Mouse (Mus musculus): ENCODE measurements at regions not wholly inside any gene's neighbourhood (a gene's known extent, or its start where the extent isn't known, plus 50 kb on each side); places are given as distances from the start of the nearest gene placed in this dataset.

DNA sequence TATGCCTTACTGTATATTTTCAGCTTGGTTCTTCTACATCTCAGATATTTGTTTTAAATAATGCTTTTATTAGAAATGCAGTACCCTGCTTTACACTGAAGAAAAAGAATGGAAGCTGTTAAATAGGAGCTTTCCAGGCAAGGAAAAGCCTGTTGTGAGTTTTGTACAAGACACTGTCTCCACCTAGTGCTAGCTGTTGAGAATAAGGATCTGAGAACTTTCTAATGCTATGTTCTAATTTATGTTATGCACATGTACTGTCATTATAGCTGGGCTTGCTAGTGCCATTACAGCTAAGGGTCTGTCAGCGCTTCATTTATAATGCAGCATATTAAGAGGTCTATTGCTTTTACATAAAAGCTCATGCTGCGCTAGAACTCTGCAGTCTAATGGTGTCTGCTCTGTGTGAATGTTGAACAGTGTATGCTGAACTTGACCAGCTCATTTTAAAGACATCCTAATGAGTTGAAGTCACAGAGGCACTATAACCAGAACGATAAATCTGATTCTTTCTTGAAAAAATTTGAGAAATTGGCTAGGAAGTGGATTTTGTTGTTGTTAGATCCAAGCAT lies 315.4 kb upstream of the Dnajc24 start:
- DNase-seq = peak in 1 of 2 experiments; percentile 9

DNA sequence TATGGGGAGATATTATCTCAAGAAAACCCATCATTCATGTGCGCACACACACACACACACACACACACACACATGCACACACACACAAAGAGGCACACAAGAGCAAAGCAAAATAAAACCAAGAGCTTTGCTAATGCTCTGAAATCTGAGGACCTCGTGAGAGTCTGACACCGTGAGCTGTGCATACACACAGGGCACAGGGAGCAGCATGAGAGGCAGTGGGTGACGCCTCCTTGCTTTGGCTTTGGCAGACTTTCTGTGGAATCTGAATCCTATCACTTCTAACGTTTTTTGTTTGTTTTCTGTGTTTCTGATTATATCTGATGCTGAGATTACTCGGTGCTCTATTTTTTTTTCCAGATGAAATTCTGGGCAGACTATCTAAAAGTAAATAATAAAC lies 343.4 kb upstream of the Dnajc24 start:
- no peak for DNase-seq

DNA sequence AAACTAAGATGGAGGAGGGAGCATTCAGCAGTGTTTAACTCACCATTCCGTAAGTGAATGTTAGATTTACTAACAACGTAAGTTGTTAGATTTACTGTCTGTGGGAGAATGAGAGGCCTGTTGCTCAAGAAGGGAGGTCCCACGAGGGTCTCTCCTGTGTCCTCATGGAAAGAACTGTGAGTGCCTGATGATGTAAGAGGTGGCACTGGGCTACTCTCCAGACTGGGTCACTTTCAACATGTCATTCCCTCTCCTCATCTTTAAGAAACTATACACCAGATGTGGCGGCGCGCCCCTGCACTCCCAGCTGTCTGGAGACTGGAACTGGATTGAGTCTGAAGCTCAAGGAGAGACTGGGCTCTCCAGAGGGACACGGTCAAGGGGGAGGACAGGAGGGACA lies 343.9 kb upstream of the Dnajc24 start:
- DNase-seq = no peak

DNA sequence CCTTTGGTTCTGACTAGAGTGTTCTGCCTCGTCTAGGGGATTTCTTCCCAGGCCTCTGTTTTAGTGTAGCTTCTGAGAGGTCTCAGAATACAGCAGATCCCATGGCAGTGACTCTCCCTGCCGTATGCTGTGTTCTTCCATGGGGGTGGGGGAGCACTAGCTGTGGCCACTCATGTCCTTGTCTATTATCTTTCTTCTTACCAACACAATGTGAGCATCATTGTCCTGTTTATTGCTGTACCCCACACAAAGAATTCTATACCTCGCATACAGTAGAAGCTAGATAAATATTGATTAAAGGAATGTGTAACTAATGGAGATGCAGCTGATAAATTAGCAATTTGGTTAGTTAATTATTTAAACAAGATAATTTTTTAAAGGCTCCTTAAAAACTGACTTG lies 337.5 kb upstream of the Mpped2 start:
- DNase-seq = no peak

DNA sequence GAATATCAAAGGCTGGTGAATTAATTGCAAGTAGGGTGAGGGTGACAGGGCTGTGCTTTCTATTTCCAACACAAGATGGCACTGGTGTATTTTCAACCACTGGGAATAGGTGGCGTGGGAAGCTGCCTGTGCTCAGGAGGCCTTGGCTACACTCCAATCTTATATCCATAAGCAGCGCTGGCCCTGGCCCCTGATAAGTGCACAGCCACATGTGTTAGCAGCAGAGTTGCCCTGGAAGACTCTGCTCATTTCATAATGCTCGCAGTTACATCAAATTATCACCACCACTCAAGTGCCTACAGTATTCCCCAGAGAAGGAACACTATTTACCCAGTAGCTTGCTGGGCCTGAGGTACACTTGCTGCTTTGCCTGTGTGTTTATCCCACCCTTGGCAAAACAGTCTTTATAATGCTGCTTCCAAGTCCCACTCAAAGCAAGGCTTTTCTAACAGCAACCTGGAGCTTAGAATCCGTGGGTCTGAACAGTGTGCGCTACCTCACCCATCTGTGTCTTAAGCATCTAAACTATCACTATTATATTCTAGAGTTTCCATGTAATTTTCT lies 337.0 kb upstream of the Mpped2 start:
- DNase-seq = peak; percentile 59 to 78

DNA sequence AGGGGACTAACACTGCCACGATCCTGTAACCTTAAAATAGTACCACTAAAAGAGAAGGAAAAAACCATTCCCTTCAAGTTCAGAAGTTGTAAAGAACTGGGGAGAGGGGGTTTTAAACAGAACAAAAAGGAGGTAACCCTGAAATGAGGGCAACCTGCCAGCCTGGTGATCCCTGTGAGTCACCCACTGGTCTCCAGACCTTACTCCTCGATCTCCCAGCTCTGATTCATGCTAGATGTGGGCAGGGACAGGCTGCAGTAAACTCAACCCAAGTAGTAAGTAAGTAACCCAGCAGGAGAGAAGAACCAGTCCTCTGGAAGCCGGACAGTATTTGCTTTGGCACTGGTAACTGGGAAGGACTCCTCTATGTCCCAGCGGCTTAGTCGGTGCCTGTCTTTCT lies 324.4 kb upstream of the Mpped2 start:
- DNase-seq = no peak

DNA sequence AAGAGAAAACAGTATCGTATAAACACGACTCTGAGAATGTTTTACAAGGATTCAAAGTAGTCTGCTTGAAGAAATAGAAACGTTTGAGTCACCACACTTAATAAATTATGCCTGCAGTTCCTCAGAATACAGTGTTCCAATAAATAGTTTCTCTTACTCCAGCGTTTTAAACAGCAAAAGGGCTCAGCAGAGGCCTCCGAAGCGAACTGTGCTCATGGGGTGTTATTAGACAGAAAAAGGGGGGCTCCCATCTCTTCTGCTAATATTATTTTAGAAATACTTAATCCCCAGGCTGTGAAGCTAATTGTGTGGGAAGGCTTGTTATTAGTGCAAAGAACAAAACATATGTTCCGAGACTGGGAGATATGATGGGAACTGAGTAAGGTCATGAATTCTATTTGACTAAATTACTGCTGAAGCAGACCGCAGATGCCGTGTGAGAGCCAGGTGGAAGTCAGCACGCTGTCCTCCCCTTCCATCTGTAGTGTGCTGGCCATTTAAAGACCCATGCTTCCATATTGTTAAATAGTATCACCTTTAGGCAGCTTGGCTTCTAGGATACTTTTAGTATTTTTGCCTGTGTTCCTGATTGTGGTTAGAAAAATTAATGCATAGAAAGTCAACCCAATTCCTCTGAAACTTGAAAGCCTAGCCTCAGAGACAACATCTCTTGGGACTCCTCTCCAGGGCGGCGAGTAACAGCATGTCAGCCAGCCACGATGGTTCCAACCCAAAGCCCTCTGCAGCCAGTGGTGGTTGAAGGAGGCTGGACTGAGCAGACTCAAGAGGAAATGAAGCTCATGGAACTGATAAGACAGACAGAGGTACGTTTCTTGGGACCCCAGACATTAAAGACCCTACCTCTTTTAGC lies 309.4 kb upstream of the Mpped2 start:
- peak; percentile 40 to 48 for DNase-seq

DNA sequence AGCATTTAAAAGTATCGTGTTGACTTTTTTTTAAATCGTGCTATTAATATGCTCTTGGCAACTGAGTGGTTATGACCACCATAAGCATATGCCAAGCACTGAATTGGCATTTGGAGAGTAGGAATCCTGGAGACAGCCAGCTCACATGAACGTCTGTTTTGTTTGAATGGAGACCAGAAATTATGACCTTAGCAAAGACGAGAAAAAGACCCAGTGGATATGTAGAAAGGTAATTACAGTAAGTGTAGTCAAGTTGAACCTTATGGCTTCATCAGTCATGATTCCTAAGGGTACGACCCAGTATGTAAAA lies 308.8 kb upstream of the Mpped2 start:
- no peak for DNase-seq

DNA sequence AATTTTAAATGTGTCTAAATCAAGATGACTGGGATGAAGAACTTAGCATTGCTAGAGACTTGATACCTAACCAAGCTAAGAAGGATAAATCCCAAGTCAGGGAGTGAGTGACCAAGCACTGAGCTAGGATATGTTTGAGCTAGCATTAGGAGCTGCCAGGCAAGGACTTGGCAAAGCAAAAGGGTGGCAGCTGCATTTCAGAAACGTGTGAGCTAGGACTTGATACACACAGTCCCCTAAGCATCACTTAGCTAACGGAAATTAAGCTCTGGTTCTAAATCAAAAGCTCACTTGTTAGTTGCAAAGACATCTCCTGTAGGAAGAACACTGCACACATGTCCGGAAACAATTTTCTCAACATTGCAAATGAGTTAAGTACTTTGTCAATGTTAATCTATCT lies 308.2 kb upstream of the Mpped2 start:
- DNase-seq = peak; percentile 51 to 52

DNA sequence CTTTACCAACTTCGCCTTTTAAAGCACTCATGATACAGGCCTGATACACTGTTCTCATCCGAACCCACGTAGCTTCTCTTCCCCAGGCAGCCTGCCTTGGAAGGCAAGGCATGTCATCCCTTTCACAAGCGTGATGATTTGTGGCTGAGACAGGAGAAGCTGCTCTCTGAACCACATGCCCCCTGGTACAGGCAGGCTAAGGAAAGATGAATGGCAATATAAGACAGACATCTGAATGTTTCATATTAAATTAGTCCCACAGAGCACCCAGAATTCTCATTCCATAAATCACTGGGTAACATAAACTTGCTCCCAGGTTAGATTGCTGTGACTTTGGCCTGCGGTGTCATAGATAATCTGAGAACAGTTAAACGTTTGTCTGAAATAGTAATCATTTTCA lies 280.9 kb upstream of the Mpped2 start:
- DNase-seq = no peak

DNA sequence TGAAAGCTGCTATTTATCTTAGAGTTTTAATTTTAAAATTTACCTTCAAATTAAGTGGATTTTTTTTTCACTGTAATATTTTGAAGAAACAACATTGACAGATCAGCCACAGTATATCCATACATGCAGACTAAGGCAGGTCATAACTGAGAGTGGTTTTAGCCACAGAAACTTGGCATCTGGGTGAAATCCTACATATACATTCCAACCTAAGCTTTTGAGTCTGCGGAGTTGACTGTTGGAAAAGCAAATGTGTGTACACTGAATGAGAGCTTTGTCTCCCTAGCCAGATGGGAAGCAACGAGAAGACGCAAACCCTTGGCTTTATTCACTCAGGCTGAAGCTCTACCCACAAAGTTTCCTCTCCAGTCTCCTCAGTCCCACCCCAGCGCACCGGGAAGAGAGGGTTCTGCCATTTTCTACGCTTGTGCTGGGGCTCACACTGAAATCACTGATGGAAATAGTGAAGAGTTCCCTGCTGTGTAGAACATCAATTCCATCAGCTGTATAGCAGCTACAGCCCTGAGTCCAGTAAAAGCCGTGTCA lies 277.5 kb upstream of the Mpped2 start:
- DNase-seq = no peak

DNA sequence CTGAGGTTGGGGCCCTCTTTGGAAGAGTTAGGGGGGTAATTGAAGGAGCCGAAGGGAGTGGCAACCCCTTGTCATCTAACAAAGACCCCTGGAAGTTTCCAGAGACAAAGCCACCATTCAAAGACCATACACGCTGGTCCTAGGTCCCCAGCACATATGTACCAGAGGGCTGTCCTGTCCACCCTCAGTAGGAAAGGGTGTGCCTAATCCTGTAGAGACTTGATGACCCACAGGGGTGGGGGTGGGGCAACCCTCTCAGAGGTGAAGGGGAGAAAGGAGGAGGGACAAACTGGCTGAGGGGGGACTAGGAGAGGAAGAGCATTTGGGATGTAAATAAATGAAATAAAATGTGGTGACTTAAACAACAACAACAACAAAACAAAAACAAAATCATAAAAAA lies 274.9 kb upstream of the Mpped2 start:
- no peak for DNase-seq

DNA sequence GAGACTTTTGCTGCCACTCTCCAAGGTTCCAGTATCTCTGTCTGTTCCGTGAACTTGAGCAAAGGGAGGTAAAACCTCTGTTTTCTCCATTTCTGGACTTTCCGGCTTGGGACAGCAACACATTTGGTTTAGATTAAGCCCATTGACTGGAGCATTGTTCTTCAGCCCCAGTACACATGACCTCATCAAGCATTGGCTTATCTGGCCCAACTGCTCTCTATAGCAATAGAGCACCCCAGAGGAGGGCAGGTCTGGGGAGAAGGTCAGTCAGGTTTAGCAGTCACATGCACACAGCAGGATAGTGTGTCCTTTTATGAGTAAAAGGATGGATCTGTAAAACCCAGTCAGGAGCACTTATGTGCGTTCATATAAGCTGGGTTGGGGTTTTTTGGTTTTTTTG lies 268.1 kb upstream of the Mpped2 start:
- no peak for DNase-seq

DNA sequence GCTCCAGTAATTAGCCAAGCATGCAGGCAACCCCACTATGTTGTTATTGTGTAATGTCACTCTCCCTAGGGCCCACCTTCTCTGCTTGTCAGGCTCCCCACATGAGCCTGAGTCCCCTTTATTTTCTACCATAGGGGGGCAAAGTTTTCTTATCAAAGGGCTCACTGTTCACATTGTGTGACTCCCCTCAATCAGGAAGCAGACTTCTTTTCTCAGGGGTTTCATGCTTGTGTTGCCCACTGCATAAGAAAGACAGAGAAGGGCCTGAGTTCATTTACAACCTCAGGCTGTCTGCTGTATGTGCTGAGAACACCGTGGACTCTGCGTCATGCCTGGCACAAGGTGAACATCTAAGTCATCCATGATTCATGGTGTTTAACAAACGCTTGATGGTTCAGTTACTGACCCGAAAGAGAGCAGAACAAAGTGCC lies 267.6 kb upstream of the Mpped2 start:
- DNase-seq = no peak

DNA sequence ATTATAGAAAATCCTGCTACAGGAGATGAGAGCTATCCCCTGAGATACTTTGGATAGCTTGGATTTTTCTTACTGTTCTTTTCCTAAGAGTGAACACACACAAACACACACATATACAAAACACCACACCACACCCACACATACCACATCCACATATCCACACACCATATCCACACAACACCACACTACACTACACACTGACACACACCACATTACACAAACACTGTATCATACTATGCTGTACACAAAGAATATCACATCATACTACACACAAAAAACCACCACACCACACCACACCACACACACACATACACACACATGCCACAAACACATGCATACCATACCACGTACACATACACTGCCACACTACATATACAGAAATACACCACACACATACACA lies 267.1 kb upstream of the Mpped2 start:
- DNase-seq = no peak

DNA sequence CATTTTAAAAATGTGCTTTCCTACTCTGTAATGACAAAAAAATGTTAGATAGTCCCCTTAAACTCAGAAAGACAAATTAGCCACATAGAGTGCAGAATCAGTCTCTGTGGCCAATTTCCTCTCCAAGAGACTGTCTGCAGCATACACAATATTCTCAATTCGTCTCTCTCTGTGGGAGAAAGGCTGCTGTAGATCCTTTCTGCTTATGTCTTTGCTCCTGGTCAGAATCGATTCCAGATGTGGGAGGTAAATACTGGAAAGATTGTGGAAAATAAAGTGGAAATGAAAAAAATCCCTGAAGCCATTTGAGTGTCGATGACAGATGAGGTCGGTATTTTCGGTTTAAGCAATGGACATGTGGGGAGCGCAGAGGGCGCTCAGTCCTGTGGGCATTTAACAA lies 265.8 kb upstream of the Mpped2 start:
- no peak for DNase-seq

DNA sequence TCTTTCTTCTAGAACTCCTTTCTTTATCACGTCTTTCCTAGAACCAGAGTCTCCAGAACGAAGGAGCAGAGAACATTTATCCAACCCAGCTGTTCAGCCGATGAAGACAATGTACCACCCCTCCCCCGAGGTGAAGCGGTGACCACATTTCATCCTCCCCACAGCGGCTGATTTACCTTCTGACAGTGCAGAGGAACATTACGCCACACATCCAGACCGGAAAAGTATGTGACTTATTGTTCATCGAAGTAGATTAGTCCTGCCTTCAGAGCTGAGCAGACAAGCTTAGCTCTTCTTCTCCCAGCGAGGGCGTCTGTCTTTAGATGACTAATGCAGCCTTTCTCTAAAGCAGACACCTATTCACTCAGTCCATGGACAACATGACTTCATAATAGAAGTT lies 264.2 kb upstream of the Mpped2 start:
- DNase-seq = no peak

DNA sequence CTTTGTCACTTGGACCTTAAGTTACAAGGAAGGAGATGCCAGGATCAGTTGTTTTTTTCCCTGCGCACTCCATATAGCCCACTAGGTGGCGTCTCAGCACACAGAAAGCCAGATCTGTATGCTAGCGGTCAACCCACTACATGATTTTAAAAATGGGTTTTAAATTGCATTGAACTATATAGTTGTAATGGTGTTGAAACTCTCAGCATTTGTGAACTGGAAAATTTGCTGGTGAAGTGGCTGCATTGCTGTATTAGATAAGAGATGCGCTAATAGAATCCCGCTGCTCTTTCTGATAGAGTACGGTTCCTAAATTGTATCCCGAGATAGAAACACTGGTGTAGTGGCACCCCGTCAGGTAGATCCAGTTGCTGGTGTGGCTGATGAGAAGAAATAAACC lies 261.9 kb upstream of the Mpped2 start:
- DNase-seq = peak; percentile 75 to 80

DNA sequence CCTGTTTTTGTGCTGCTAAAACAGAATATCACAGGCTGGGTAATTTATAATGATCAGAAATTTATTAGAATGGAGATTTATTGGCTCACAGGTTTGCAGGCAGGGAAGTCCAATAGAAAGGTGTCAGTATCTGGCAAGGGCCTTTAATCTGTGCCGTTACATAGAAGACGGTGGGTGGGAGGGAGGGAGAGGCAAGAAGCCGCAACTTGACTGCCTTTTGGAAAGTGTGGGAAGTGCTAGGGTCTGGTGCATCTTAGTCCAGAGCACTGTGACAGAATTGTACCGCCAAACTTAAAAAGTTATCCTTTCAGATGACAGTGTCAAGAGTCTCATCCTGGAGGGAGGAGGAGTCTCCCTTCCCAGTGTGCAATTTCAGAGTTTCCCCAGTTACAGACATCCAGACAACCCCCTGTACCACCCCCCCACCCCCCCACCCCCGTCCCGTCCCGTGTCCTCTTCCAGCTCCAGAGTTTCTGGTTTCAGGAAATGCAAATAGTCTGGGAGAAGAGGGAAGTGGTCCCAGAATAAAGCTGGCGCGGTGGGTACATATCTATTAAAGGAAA lies 261.4 kb upstream of the Mpped2 start:
- DNase-seq = no peak

DNA sequence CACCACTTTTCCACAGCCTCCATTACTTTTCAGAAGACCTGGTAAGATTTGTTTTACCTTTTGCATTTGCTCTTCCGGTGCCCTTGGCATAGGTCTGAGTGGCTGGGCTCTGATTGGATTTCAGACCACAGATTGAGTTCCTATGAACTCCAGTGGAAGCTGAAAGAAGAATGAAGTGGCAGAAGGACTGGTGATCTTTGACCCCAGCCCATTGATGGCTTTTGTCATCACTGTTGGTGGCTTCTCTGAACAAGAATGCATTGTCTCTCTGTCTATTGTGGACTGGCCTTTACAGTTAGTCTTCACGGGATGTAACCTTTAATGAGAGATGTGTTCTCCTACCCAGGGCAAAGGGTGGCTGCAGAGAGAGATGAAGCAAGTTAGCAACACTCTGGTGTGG lies 256.9 kb upstream of the Mpped2 start:
- DNase-seq = no peak

DNA sequence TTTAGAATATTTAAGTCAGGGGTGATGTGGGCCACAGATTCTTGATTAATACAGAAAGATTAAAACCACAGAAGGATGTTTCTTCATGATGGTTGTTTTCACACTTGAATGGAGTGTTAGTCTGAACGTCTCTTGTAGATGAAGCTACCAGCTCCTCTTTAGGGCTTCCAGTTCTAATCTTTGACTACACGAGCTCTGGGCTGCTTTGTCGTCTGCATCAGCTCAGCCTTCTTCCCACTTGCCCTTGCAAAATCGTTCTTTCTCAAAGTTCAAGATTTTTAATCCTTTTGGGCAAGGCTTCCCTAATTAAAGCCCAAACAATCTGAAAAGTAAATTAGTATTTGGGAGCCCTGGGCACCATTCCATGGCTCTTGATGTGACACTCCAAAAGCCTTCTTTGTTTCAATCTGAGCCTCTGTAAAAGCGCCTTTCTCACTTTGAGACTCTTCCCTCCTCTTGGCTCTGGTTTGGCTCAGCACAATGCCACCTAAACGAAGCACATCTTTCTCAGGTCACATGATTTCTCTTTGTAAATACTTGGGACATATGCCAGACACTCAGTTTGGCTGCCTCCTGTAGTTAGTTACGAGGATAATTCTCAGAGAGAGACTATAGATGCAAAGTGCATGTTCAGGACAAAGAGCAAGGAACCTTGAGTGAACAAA lies 238.6 kb upstream of the Mpped2 start:
- DNase-seq = no peak

DNA sequence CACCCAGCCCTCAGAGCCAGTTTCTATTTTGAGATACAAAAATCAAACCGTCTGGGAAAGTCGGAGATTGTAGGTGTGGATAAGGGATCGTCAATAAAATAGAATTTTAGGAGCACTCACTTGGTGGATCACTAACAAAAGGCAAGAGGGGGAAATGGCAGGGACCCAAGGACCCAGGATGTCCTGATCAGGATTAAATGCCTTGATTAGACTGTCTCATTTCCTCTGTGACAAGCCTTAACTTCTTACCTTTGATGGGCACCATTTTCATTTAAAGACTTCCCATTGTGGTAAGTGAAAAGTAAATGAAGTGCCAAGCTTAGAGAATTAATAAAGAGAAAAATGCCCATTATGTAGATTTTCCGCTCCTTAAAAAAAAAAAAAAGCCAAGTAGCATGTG lies 238.0 kb upstream of the Mpped2 start:
- no peak for DNase-seq

DNA sequence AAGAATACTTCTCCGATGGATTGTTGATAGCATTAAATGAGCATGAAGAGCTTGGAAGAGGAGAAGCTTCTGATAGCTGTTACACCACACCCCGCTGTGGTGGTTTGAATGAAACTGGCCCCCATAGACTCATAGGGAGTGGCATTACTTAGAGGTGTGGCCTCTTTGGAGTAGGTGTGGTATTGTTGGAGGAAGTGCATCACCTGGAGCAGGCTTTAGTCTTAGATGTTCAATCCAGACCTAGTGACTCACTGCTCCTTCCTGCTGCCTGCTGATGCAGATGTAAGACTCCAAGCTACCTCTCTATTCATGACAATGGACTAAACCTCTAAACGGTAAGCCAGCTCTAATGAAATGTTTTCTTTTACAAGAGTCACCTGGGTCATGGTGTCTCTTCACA lies 237.1 kb upstream of the Mpped2 start:
- no peak for DNase-seq
